Mouse (Mus musculus) midbrain, embryonic 11.5 days (tissue): ENCODE measurements around the gene Klf12. TPM values are rescaled to one million over a fixed set of nuclear protein-coding genes. Genes with fewer than 3 reads are reported as not detected.
"Not testable (repeated sequence)": the region's sequence is repeated elsewhere in the genome, so short reads cannot be mapped to it uniquely, and the experiment has no call there.

Source experiments
- ATAC-seq: fragments of 200-750 bp; cut with Nextera tagmentation; 2 replicates; pipeline ENCODE4 v1.8.0; 2017; ENCODE audit warnings: moderate TSS enrichment, moderate library complexity; ENCODE audit not compliant: low FRiP score
- DNase-seq: peaks from one replicate; pipeline ENCODE4 v3.0.0; 2015; ENCODE audit warnings: low spot score; ENCODE audit errors: missing footprints
- H3K27ac ChIP-seq: fragments of 300-500 bp; sonication (generic); 2 replicates; pipeline ENCODE4 v1.5.1; 2014; ENCODE audit warnings: low read depth, low read length
- H3K27me3 ChIP-seq: fragments of 300-500 bp; sonication (generic); 2 replicates; pipeline ENCODE4 v1.6.1; 2014; ENCODE audit warnings: mild to moderate bottlenecking, low read length, moderate library complexity, mixed read lengths; ENCODE audit not compliant: control insufficient read depth, insufficient read depth
- H3K36me3 ChIP-seq: fragments of 300-500 bp; sonication (generic); 2 replicates; pipeline ENCODE4 v1.6.1; 2014; ENCODE audit warnings: mild to moderate bottlenecking, low read length, moderate library complexity, mixed read lengths; ENCODE audit not compliant: control insufficient read depth, insufficient read depth
- H3K4me1 ChIP-seq: fragments of 300-500 bp; sonication (generic); 2 replicates; pipeline ENCODE4 v1.6.1; 2014; ENCODE audit warnings: low read length; ENCODE audit not compliant: control insufficient read depth, insufficient read depth
- H3K4me2 ChIP-seq: fragments of 300-500 bp; sonication (generic); 2 replicates; pipeline ENCODE4 v1.6.1; 2014; ENCODE audit warnings: mild to moderate bottlenecking, moderate library complexity
- H3K4me3 ChIP-seq: fragments of 300-500 bp; sonication (generic); 2 replicates; pipeline ENCODE4 v1.5.1; 2014; ENCODE audit warnings: low read depth, low read length
- H3K9ac ChIP-seq: fragments of 300-500 bp; sonication (generic); 2 replicates; pipeline ENCODE4 v1.6.1; 2014; ENCODE audit warnings: low read length
- H3K9me3 ChIP-seq: fragments of 300-500 bp; sonication (generic); 2 replicates; pipeline ENCODE4 v1.6.1; 2016; ENCODE audit warnings: low read length; ENCODE audit not compliant: control insufficient read depth
- WGBS: fragments of 180-500 bp; shearing (Covaris S2); extraction: QIAGEN DNeasy Blood & Tissue Kit; methylation state at CpG from one replicate; pipeline ENCODE4 v1.1.7; 2014; 5-methylcytosine and 5-hydroxymethylcytosine counted together
- polyA plus RNA-seq: library from polyadenylated mRNA; unstranded; fragments of >200 nt; fragmentation: Nextera tagmentation; extraction: Ambion mirVana; gene quantifications from 2 replicates; pipeline ENCODE4 v1.2.1, GENCODE M21; 2014

The Klf12 gene
- polyA plus RNA-seq, 1 experiment from 2014 or later = 27.7 TPM

GRCm38 (mm10) chr14:99885562-99885961 is 398.9 kb downstream of the Klf12 start:
- 77% methylated on average over 2 of the region's 2 CpGs for whole genome bisulfite sequencing
- no peaks in the 10 kb centered on the region for H3K27me3 ChIP-seq
- ATAC-seq = no peak

GRCm38 (mm10) chr14:99885128-99885527 is 399.4 kb downstream of the Klf12 start:
- Histone ChIP-seq H3K4me1 (no peaks in the 10 kb centered on the region), H3K9me3 (no peaks in the 10 kb centered on the region), H3K27ac (no peak overlapping the region), H3K36me3 (no peaks in the 10 kb centered on the region), H3K9ac (no peak overlapping the region), H3K4me2 (no peak overlapping the region), H3K27me3 (no peaks in the 10 kb centered on the region), H3K4me3 (no peak overlapping the region)
- ATAC-seq = no peak
- DNase-seq = no peak
- 70% methylated on average over 4 of the region's 4 CpGs for WGBS

More at GRCm38 (mm10) chr14:99885562-99885961, 398.9 kb downstream of the Klf12 start:
- Histone ChIP-seq H3K36me3 (no peaks in the 10 kb centered on the region), H3K9ac (no peak overlapping the region), H3K9me3 (no peaks in the 10 kb centered on the region), H3K27ac (no peak overlapping the region), H3K4me3 (no peak overlapping the region), H3K4me2 (no peak overlapping the region), H3K4me1 (no peaks in the 10 kb centered on the region)
- DNase-seq = peak; percentile 79

GRCm38 (mm10) chr14:99876791-99877578 is 407.5 kb downstream of the Klf12 start:
- peaks cover 4% of the 10 kb centered on the region for H3K4me1 ChIP-seq
- H3K9ac ChIP-seq = no peak overlapping the region
- 85% methylated on average over 5 of the region's 5 CpGs for WGBS
- no peak overlapping the region for H3K4me2 ChIP-seq
- no peaks in the 10 kb centered on the region for H3K27me3 ChIP-seq
- no peak overlapping the region for H3K4me3 ChIP-seq
- no peak for DNase-seq
- H3K27ac ChIP-seq = no peak overlapping the region
- no peaks in the 10 kb centered on the region; the same call in 1 of the 2 replicates for H3K9me3 ChIP-seq
- ATAC-seq = no peak
- peaks cover 3% of the 10 kb centered on the region; the same call in 1 of the 2 replicates for H3K36me3 ChIP-seq

- WGBS = 87% methylated on average over 5 of the region's 5 CpGs
- Histone ChIP-seq H3K4me2 (no peak overlapping the region), H3K27ac (no peak overlapping the region), H3K4me1 (peaks cover 4% of the 10 kb centered on the region), H3K9ac (no peak overlapping the region), H3K36me3 (peaks cover 3% of the 10 kb centered on the region; the same call in 1 of the 2 replicates), H3K4me3 (no peak overlapping the region), H3K9me3 (no peaks in the 10 kb centered on the region; the same call in 1 of the 2 replicates), H3K27me3 (no peaks in the 10 kb centered on the region)
- ATAC-seq = no peak
- DNase-seq = no peak
Measured at GRCm38 (mm10) chr14:99873725-99874124, 410.8 kb downstream of the Klf12 start.

- 87% methylated on average over 14 of the region's 14 CpGs for WGBS
Measured at GRCm38 (mm10) chr14:99856158-99857011, 428.1 kb downstream of the Klf12 start.

GRCm38 (mm10) chr14:99854467-99854807 is 430.0 kb downstream of the Klf12 start:
- H3K36me3 ChIP-seq, DNase-seq: not testable (repeated sequence)

More at GRCm38 (mm10) chr14:99856158-99857011, 428.1 kb downstream of the Klf12 start:
- no peaks in the 10 kb centered on the region for H3K9me3 ChIP-seq
- no peak overlapping the region for H3K9ac ChIP-seq
- no peaks in the 10 kb centered on the region for H3K36me3 ChIP-seq
- DNase-seq (no peak), ATAC-seq (no peak)
- no peak overlapping the region for H3K4me2 ChIP-seq
- H3K4me3 ChIP-seq = no peak overlapping the region
- no peaks in the 10 kb centered on the region for H3K4me1 ChIP-seq
- H3K27me3 ChIP-seq = no peaks in the 10 kb centered on the region
- no peak overlapping the region for H3K27ac ChIP-seq

GRCm38 (mm10) chr14:99853769-99854466 is 430.6 kb downstream of the Klf12 start:
- H3K27me3 ChIP-seq, H3K36me3 ChIP-seq, H3K4me1 ChIP-seq, H3K27ac ChIP-seq, H3K4me2 ChIP-seq, DNase-seq, H3K4me3 ChIP-seq, H3K9me3 ChIP-seq, H3K9ac ChIP-seq, ATAC-seq: not testable (repeated sequence)
- 89% methylated on average over 4 of the region's 4 CpGs for WGBS

More at GRCm38 (mm10) chr14:99854467-99854807, 430.0 kb downstream of the Klf12 start:
- not testable (repeated sequence) for H3K27me3 ChIP-seq, H3K9ac ChIP-seq, H3K27ac ChIP-seq, ATAC-seq, H3K4me3 ChIP-seq, H3K9me3 ChIP-seq, H3K4me2 ChIP-seq, H3K4me1 ChIP-seq

GRCm38 (mm10) chr14:99850350-99850749 is 434.1 kb downstream of the Klf12 start:
- ATAC-seq (no peak), DNase-seq (no peak)
- H3K27ac ChIP-seq = no peak overlapping the region

More at GRCm38 (mm10) chr14:99850350-99850749, 434.1 kb downstream of the Klf12 start:
- WGBS = 86% methylated on average over 10 of the region's 10 CpGs
- Histone ChIP-seq H3K9ac (no peak overlapping the region), H3K9me3 (no peaks in the 10 kb centered on the region), H3K4me3 (no peak overlapping the region), H3K36me3 (no peaks in the 10 kb centered on the region), H3K4me1 (no peaks in the 10 kb centered on the region), H3K27me3 (no peaks in the 10 kb centered on the region), H3K4me2 (no peak overlapping the region)
